Mouse (Mus musculus) monocyte, adult 2 months (primary cell): Measurements from ENCODE around the gene Zfp697.
"Not testable (repeated sequence)": the region's sequence is repeated elsewhere in the genome, so short reads cannot be mapped to it uniquely, and the experiment has no call there.

Experiments used
- DNase-seq, 2 experiments: peaks; one replicate each; pipeline ENCODE4 v3.0.0; 2022; ENCODE audit warnings: low spot score in 2 of 2, low read depth in 1 of 2

Gene Zfp697

GRCm38 (mm10) chr3:98497401-98497800, 115.1 kb downstream of the Zfp697 start:
- not testable (repeated sequence) for DNase-seq

- not testable (repeated sequence) for DNase-seq
These were observed 125.0 kb downstream of the Zfp697 start for GRCm38 (mm10) chr3:98507229-98507628.

- DNase-seq, result not testable (repeated sequence)
These were observed 128.2 kb downstream of the Zfp697 start, which contains the start of gene Hsd3b4 for GRCm38 (mm10) chr3:98510414-98510813. Hsd3b4 (minus strand) TSS chr3:98510514.

- not testable (repeated sequence) for DNase-seq
These were observed 140.5 kb downstream of the Zfp697 start for GRCm38 (mm10) chr3:98522779-98523178.

GRCm38 (mm10) chr3:98524552-98524951, 142.3 kb downstream of the Zfp697 start:
- not testable (repeated sequence) for DNase-seq

- DNase-seq, result not testable (repeated sequence)
These were observed 142.7 kb downstream of the Zfp697 start for GRCm38 (mm10) chr3:98524978-98525377.

GRCm38 (mm10) chr3:98547641-98548040, 165.4 kb downstream of the Zfp697 start:
- not testable (repeated sequence) for DNase-seq

GRCm38 (mm10) chr3:98548495-98548894, 166.2 kb downstream of the Zfp697 start:
- DNase-seq, result not testable (repeated sequence)

- not testable (repeated sequence) for DNase-seq
These were observed 168.0 kb downstream of the Zfp697 start for GRCm38 (mm10) chr3:98550215-98550614.

GRCm38 (mm10) chr3:98550832-98551231, 168.6 kb downstream of the Zfp697 start:
- not testable (repeated sequence) for DNase-seq

GRCm38 (mm10) chr3:98560711-98561110, 178.4 kb downstream of the Zfp697 start:
- DNase-seq, result not testable (repeated sequence)

GRCm38 (mm10) chr3:98563831-98564230, 181.6 kb downstream of the Zfp697 start:
- not testable (repeated sequence) for DNase-seq

- DNase-seq, result not testable (repeated sequence)
These were observed 182.6 kb downstream of the Zfp697 start for GRCm38 (mm10) chr3:98564894-98565293.

- DNase-seq, result not testable (repeated sequence)
These were observed 185.5 kb downstream of the Zfp697 start for GRCm38 (mm10) chr3:98567717-98568116.

GRCm38 (mm10) chr3:98581024-98581423, 198.8 kb downstream of the Zfp697 start:
- DNase-seq, result not testable (repeated sequence)

GRCm38 (mm10) chr3:98582202-98582601, 199.9 kb downstream of the Zfp697 start:
- not testable (repeated sequence) for DNase-seq

GRCm38 (mm10) chr3:98582622-98583021, 200.4 kb downstream of the Zfp697 start:
- DNase-seq, result not testable (repeated sequence)

GRCm38 (mm10) chr3:98587721-98588120, 205.5 kb downstream of the Zfp697 start:
- no peak for DNase-seq

GRCm38 (mm10) chr3:98588707-98589106, 206.4 kb downstream of the Zfp697 start, which contains the start of gene Gm10681:
Gm10681 (minus strand) TSS chr3:98588807.
- DNase-seq, result no peak

- DNase-seq, result not testable (repeated sequence)
These were observed 231.3 kb downstream of the Zfp697 start for GRCm38 (mm10) chr3:98613540-98613939.

- DNase-seq, result no peak
These were observed 231.7 kb downstream of the Zfp697 start for GRCm38 (mm10) chr3:98613963-98614362.

- not testable (repeated sequence) for DNase-seq
These were observed 232.2 kb downstream of the Zfp697 start for GRCm38 (mm10) chr3:98614406-98614927.

- DNase-seq, result not testable (repeated sequence)
These were observed 234.0 kb downstream of the Zfp697 start for GRCm38 (mm10) chr3:98616244-98616643.
